Mouse (Mus musculus) spleen, adult 12 weeks (tissue): Measurements from ENCODE around the gene E330021D16Rik.
"Not testable (repeated sequence)": the region's sequence is repeated elsewhere in the genome, so short reads cannot be mapped to it uniquely, and the experiment has no call there.

Experiments
- DNase-seq: peaks from one replicate; pipeline ENCODE4 v3.0.0; 2022; ENCODE audit warnings: low spot score

The E330021D16Rik gene

GRCm38 (mm10) chr6:136415133-136415775 is at the start of gene E330021D16Rik:
E330021D16Rik (minus strand) TSS chr6:136415569.
- DNase-seq, result no peak

- DNase-seq, result no peak
Measured at GRCm38 (mm10) chr6:136465021-136465420, 49.7 kb upstream of the E330021D16Rik start.

- no peak for DNase-seq
Measured at GRCm38 (mm10) chr6:136464121-136464621, 48.8 kb upstream of the E330021D16Rik start.

- DNase-seq, result no peak
Measured at GRCm38 (mm10) chr6:136463491-136463890, 48.1 kb upstream of the E330021D16Rik start.

GRCm38 (mm10) chr6:136459156-136459555 is 43.8 kb upstream of the E330021D16Rik start:
- no peak for DNase-seq

- DNase-seq, result no peak
Measured at GRCm38 (mm10) chr6:136456302-136456701, 40.9 kb upstream of the E330021D16Rik start.

- no peak for DNase-seq
Measured at GRCm38 (mm10) chr6:136455696-136456095, 40.3 kb upstream of the E330021D16Rik start.

- no peak for DNase-seq
Measured at GRCm38 (mm10) chr6:136452623-136453022, 37.3 kb upstream of the E330021D16Rik start.

GRCm38 (mm10) chr6:136450863-136451262 is 35.5 kb upstream of the E330021D16Rik start:
- DNase-seq, result no peak

GRCm38 (mm10) chr6:136449930-136450329 is 34.6 kb upstream of the E330021D16Rik start:
- DNase-seq, result no peak

- DNase-seq, result no peak
Measured at GRCm38 (mm10) chr6:136449270-136449692, 33.9 kb upstream of the E330021D16Rik start.

- not testable (repeated sequence) for DNase-seq
Measured at GRCm38 (mm10) chr6:136439205-136439604, 23.8 kb upstream of the E330021D16Rik start.

GRCm38 (mm10) chr6:136436151-136436550 is 20.8 kb upstream of the E330021D16Rik start:
- DNase-seq, result not testable (repeated sequence)

GRCm38 (mm10) chr6:136433573-136433972 is 18.2 kb upstream of the E330021D16Rik start:
- DNase-seq, result no peak

- DNase-seq, result no peak
Measured at GRCm38 (mm10) chr6:136431896-136432248, 16.5 kb upstream of the E330021D16Rik start.

- DNase-seq, result no peak
Measured at GRCm38 (mm10) chr6:136431169-136431895, 16.0 kb upstream of the E330021D16Rik start.

- DNase-seq, result no peak
Measured at GRCm38 (mm10) chr6:136429441-136429840, 14.1 kb upstream of the E330021D16Rik start.

- no peak for DNase-seq
Measured at GRCm38 (mm10) chr6:136428412-136428811, 13.0 kb upstream of the E330021D16Rik start.

- no peak for DNase-seq
Measured at GRCm38 (mm10) chr6:136427240-136427639, 11.9 kb upstream of the E330021D16Rik start.

- no peak for DNase-seq
Measured at GRCm38 (mm10) chr6:136425956-136426355, 10.6 kb upstream of the E330021D16Rik start.

GRCm38 (mm10) chr6:136424166-136424565 is 8.8 kb upstream of the E330021D16Rik start:
- no peak for DNase-seq

- DNase-seq, result no peak
Measured at GRCm38 (mm10) chr6:136423201-136423600, 7.8 kb upstream of the E330021D16Rik start.
